Mouse (Mus musculus) ES-E14 (cell line): Measurements from ENCODE around the gene Nfatc2. TPM values are rescaled to one million over a fixed set of nuclear protein-coding genes. Genes with fewer than 3 reads are reported as not detected.

ENCODE experiments used
- DNase-seq: peaks from one replicate; pipeline ENCODE4 v3.0.0-alpha.2; 2013; ENCODE audit warnings: low read depth, low spot score
- H3K27ac ChIP-seq: 2 replicates; pipeline ENCODE4 v1.5.1; 2012; ENCODE audit warnings: low read depth, mild to moderate bottlenecking, low read length, moderate library complexity, mixed read lengths; ENCODE audit not compliant: poor library complexity, insufficient read depth, severe bottlenecking
- H3K36me3 ChIP-seq: 2 replicates; pipeline ENCODE4 v1.6.1; 2012; ENCODE audit warnings: mild to moderate bottlenecking, low read length, moderate library complexity, mixed read lengths; ENCODE audit not compliant: control insufficient read depth, poor library complexity, insufficient read depth, severe bottlenecking
- H3K4me1 ChIP-seq, 2 experiments: fragments of 150-350 bp in 1 of 2; sonication (generic) in 1 of 2; 2 replicates each; pipeline ENCODE4 v1.6.1; 2012; ENCODE audit warnings: low read length in 2 of 2, mild to moderate bottlenecking in 1 of 2, mixed read lengths in 1 of 2; ENCODE audit not compliant: control insufficient read depth in 2 of 2, insufficient read depth in 2 of 2, poor library complexity in 1 of 2
- H3K4me3 ChIP-seq, 2 experiments: fragments of 150-350 bp in 1 of 2; sonication (generic) in 1 of 2; 2 replicates each; pipeline ENCODE4 v1.5.1; 2012; ENCODE audit warnings: low read length in 2 of 2, low read depth in 1 of 2, mild to moderate bottlenecking in 1 of 2, mixed read lengths in 1 of 2; ENCODE audit not compliant: insufficient read depth in 1 of 2, poor library complexity in 1 of 2, severe bottlenecking in 1 of 2
- H3K9ac ChIP-seq: 2 replicates; pipeline ENCODE4 v1.6.1; 2012; ENCODE audit warnings: low read depth, mild to moderate bottlenecking, low read length, mixed read lengths; ENCODE audit not compliant: poor library complexity, insufficient read depth, severe bottlenecking
- H3K9me3 ChIP-seq: fragments of 150-350 bp; sonication (generic); 2 replicates; pipeline ENCODE4 v1.6.1; 2012; ENCODE audit warnings: low read depth, mild to moderate bottlenecking, low read length; ENCODE audit not compliant: control insufficient read depth, insufficient read depth
- CHD2 ChIP-seq: IDR thresholded peaks from 2 replicates; pipeline ENCODE4 v1.6.1; 2014; ENCODE audit warnings: mild to moderate bottlenecking, low read depth, low read length, inconsistent platforms
- HCFC1 ChIP-seq: IDR thresholded peaks from 2 replicates; pipeline ENCODE4 v1.6.1; 2012; ENCODE audit warnings: low read length, inconsistent platforms, borderline replicate concordance; ENCODE audit not compliant: insufficient read depth
- MAFK ChIP-seq: IDR thresholded peaks from 2 replicates; pipeline ENCODE4 v1.6.1; 2014; ENCODE audit warnings: mild to moderate bottlenecking, low read depth, low read length, inconsistent platforms; ENCODE audit not compliant: insufficient read depth
- ZC3H11A ChIP-seq: IDR thresholded peaks from 2 replicates; pipeline ENCODE4 v1.6.1; 2012; ENCODE audit warnings: low read depth, mild to moderate bottlenecking, inconsistent platforms, low read length, borderline replicate concordance
- ZNF384 ChIP-seq: IDR thresholded peaks from 2 replicates; pipeline ENCODE4 v1.6.1; 2012; ENCODE audit warnings: low read depth, low read length, inconsistent platforms
- in situ Hi-C, 2 experiments: fragments of 600-800 bp; cut with MboI; formaldehyde crosslinking; loops; one replicate each; pipeline ENCODE4 v1.15.1; 2025; ENCODE audit warnings: low sequenced_read_pairs in 2 of 2, inconsistent platforms in 1 of 2; ENCODE audit not compliant: unreplicated experiment in 2 of 2
- total RNA-seq: library from RNA; depleted of rRNA; stranded (reverse); fragments of 300-350 nt; gene quantifications from 2 replicates; pipeline ENCODE4 v1.2.3, GENCODE M21; 2012

Nfatc2 gene
- total RNA-seq, 1 experiment = 2.0 TPM

GRCm38 (mm10) chr2:168577381-168577780 lies 24.1 kb downstream of the Nfatc2 start:
- Histone ChIP-seq H3K4me1 (peaks cover 2 to 15% of the 10 kb centered on the region in 2 experiments; a peak in 3 of 4 replicates), H3K36me3 (no peaks in the 10 kb centered on the region), H3K4me3 (no peak overlapping the region), H3K27ac (no peak overlapping the region), H3K9me3 (no peaks in the 10 kb centered on the region), H3K9ac (no peak overlapping the region)
- in situ Hi-C loops = no loop called here
- TF ChIP-seq HCFC1 (no peak), CHD2 (no peak), ZNF384 (no peak)
- DNase-seq = no peak

DNA sequence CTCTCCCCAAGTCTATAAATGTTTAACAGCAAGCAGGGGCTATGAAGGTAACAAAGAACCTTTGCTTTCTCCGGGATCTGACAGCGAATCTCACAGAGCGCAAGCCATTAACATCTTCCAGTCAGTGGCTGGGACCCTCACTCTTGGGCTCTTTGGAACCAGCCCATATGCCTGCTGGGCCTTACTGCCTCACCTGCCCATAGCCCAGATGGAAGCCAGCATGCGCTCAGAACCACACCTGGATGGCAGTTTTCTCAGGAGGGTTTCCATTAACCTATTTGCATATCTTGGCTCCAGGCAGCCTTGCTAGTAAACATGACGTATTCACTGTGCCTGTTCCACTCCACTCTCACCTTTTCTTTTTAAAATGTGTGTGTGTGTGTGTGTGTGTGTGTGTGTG lies 25.6 kb downstream of the Nfatc2 start:
- in situ Hi-C loops = no loop called here
- H3K4me3 ChIP-seq = no peak overlapping the region
- TF ChIP-seq CHD2 (no peak), MAFK (no peak), HCFC1 (no peak)
- no peaks in the 10 kb centered on the region for H3K9me3 ChIP-seq
- no peak overlapping the region for H3K9ac ChIP-seq
- DNase-seq = no peak
- H3K4me1 ChIP-seq = peaks cover 2 to 9% of the 10 kb centered on the region in 2 experiments; a peak in 2 of 4 replicates
- no peak overlapping the region for H3K27ac ChIP-seq
- no peaks in the 10 kb centered on the region for H3K36me3 ChIP-seq

DNA sequence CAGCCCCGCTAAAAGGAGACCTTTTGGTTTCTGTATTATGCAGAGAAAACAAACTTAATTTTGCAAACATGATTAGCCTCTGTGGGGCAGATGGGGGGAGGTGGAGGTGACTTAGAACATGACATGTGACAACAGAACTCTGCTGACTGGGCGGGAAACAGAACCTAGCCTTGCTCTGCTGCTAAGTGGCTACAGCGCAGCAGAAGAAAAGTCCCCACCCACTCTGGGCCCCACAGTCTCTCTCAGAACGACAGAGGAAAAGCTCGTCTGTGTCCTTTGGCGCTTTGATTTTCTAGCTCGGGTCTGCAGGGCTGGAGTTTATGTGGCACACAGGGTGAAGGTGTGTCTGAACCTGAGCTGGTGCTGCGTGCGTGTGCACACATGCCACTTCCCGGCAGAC lies 26.5 kb downstream of the Nfatc2 start:
- H3K9me3 ChIP-seq = no peaks in the 10 kb centered on the region
- TF ChIP-seq MAFK (no peak), HCFC1 (no peak), ZC3H11A (no peak), ZNF384 (no peak)
- H3K4me3 ChIP-seq = no peak overlapping the region
- in situ Hi-C loops = no loop called here
- 0 out of 2 replicates have a peak, but pooled peaks cover under 1% of the 10 kb centered on the region for H3K36me3 ChIP-seq
- peaks cover 0 to 3% of the 10 kb centered on the region in 2 experiments; a peak in 1 of 4 replicates for H3K4me1 ChIP-seq
- H3K27ac ChIP-seq = no peak overlapping the region
- H3K9ac ChIP-seq = no peak overlapping the region
- no peak for DNase-seq

DNA sequence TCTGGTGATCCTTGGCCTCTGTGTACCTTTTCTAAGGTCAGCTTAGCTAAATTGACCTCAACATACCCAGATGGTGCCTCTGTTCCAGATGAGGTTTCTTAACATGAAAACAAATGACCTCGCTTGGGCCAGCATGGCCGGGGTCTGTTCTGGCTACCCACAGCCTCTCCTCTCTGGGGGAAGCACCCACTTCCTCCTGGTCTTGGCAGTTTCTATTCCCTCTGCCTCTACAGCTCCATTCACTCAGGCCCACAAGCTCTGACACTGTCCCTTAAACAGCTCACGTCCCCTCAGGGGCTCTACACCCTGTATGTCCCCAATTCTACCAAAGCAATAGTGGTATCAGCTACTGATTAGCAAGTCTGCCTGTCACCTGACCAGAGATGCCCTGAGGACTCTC lies 27.6 kb downstream of the Nfatc2 start:
- in situ Hi-C loops = no loop called here

GRCm38 (mm10) chr2:168571241-168571640 lies 30.2 kb downstream of the Nfatc2 start:
- H3K9ac ChIP-seq = no peak overlapping the region
- TF ChIP-seq ZNF384 = no peak
- H3K4me1 ChIP-seq = no peaks in the 10 kb centered on the region
- 0 out of 2 replicates have a peak, but pooled peaks cover 2% of the 10 kb centered on the region for H3K36me3 ChIP-seq
- H3K27ac ChIP-seq = no peak overlapping the region
- DNase-seq = no peak
- peak overlapping the region; percentile 30 to 47; a peak in 2 of 4 replicates for H3K4me3 ChIP-seq
- no peaks in the 10 kb centered on the region for H3K9me3 ChIP-seq
- in situ Hi-C loops = no loop called here

More for the DNA sequence above, 27.6 kb downstream of the Nfatc2 start:
- Histone ChIP-seq H3K4me1 (no peaks in the 10 kb centered on the region; a peak in 1 of 4 replicates), H3K36me3 (0 out of 2 replicates have a peak, but pooled peaks cover 2% of the 10 kb centered on the region), H3K4me3 (no peak overlapping the region), H3K9me3 (no peaks in the 10 kb centered on the region), H3K9ac (no peak overlapping the region), H3K27ac (no peak overlapping the region)
- DNase-seq = no peak
- no peak for TF ChIP-seq ZC3H11A
- TF ChIP-seq ZNF384 = no peak
- no peak for TF ChIP-seq MAFK
- no peak for TF ChIP-seq CHD2
- no peak for TF ChIP-seq HCFC1
